Mouse (Mus musculus) kidney, postnatal 36 days (tissue): Measurements from ENCODE around the gene 4930402H24Rik.

ENCODE experiments used
- DNase-seq, 2 experiments: peaks; one replicate each; pipeline ENCODE4 v3.0.0; 2021 to 2022; ENCODE audit warnings: mixed read lengths in 2 of 2

Gene 4930402H24Rik

GRCm38 (mm10) chr2:130657541-130657940, 248.7 kb downstream of the 4930402H24Rik start:
- DNase-seq = no peak

GRCm38 (mm10) chr2:130656536-130656935, 249.7 kb downstream of the 4930402H24Rik start:
- no peak for DNase-seq
